Mouse (Mus musculus) testis, postnatal 10 days (tissue): Measurements from ENCODE around the gene Car1.
"Not testable (repeated sequence)": the region's sequence is repeated elsewhere in the genome, so short reads cannot be mapped to it uniquely, and the experiment has no call there.

Experiments
- DNase-seq: peaks from one replicate; pipeline ENCODE4 v3.0.0; 2021; ENCODE audit warnings: low spot score

Gene Car1

DNA sequence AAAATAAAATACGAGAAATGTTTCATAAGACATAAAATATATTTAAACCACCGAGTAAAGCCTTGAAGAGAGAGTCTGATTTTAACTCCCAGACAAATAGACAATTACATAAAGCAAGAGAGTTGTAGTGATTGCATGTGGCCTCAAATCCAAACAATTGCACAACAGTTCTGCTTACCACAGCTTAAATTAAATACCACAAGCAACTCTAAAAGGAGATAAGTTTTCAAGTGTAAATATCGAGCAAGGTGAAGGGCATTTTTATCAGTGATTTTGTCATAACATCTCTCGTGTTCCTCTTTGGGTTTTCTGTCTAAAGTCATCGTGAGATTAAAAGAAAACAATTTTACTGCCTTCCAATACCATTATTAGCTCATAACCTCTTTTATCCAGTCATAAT, 25.0 kb downstream of the Car1 start:
- not testable (repeated sequence) for DNase-seq

DNA sequence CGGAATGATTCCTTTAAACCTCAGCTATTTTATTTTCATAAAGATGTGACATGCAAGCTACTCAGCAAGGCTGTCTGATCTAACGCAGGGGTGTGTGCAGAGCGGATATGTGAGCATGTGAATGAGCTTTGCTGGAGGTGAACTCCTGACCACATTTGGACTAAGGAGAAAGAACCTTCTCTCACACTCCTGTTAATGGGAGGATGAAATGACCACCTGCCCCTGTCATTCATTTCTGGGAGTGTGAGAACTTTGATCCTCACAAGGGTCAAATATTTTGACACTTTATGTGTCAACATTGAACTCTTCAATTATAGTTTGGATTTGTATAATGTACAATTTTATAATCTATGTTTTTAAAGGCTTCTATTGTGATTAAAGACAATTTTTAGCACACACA, 25.8 kb downstream of the Car1 start:
- DNase-seq = not testable (repeated sequence)

DNA sequence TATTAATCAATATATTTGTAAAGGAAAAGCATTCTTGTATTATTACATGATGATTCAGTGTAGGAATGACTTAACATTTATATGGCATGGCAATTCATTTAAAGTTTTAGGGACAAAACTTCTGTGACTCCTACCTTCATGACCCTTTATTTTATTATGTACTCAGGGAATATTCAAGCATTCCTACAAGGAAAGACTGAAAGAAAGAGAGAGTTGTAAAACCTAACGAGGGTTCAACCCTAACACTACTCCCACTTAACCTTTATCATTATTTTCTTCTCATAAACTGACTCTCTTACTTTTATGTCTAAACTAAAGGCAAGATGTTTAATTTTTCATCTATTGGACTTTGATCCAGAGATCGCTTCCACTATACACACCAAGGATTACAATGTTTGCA, 28.0 kb downstream of the Car1 start:
- DNase-seq = no peak

DNA sequence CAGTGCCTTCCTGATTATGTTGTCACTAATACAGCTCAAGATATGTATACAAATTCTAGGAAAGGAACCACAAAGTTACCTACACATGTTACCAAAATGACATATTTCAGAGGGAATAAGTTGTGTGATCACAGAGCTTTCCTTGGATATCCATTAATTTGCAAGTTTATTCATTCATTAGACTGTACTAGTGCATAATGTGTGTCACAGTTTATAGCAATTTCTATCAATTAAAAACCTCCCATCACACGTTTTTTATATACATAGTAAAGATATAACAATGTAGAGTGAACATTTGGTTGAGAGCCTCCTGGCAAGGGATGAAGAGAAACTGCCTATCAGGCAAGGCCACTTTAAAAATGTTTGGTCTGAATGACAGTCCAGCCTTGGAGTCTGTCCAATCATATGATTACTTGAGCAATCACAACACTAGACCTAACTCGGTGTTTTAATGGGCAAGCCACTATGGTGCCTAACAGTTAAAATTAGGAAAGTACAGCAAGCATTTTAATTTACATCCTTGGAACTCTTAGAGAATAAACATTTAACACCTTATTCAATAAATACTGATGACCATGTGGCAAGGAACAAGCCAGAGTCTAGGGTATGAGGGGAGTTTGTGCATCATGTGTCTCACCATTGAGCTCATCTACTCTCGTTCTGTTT, 31.5 kb downstream of the Car1 start:
- not testable (repeated sequence) for DNase-seq

DNA sequence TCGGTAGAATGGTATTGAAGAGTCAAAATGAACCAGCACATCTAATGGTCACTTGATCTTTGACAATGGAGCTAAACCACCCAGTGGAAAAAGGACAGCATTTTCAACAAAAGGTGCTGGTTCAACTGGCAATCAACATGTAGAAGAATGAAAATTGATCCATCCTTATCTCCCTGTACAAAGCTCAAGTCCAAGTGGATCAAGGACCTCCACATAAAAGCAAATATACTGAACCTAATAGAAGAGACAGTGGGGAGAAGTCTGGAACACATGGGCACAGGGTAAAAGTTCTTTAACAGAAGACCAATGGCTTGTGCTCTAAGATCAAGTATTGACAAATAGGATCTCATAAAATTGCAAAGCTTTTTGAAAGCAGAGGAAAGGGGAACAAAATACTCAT, 33.6 kb downstream of the Car1 start:
- DNase-seq = not testable (repeated sequence)

DNA sequence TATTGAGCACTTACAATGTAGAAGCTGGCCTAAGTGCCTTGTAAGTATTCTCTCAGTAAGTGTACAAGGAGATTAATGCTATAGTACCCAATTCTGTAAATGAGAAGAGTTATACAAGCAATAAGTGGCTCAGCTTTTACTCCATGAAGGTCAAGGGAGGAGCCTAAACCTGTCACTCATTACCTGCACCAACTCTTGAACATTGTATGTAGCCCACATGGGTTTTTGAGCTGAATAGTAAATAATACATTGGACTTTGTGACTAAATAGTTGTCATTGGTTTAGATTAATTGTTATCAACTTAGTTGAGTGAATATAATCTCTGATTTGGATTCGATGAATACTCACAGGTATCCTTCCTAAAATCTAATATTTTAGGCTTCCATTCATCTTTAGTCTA, 35.7 kb downstream of the Car1 start:
- not testable (repeated sequence) for DNase-seq

DNA sequence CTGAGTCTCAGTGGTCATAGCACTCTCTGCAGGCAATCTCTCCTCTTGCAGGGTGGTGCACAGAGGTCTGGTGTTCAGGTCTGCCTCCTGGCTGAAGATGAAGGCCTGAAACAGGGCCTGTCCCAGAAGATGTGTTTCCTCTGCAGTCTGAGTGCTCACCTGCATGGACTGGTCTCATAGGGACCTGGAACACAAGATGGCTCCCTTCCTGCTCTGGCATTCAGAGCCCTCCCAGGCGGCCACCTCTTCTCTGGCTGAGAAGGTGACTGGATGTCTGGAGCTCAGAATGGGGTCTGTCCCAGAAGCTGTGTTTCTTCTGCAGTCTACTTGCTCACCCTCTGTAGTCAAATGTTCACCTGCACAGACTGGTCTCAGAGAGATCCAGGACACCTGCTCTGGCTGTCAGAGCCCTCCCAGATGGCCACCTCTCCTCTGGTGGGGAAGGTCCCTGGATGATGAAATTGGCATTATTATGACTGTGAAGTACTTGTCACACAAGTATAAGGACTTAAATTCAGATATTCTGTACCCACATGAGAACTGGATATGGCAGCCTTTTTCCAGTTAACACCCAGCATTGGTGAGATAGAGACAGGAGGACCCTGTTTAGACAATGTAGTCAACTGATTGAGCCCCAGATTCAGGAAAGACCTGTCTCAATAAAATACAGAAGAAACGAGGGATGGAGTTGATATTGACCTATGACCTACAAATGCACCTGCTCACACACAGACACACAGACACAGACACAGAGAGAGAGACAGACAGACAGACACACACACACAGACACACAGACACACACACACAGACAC, 43.2 kb downstream of the Car1 start:
- no peak for DNase-seq

DNA sequence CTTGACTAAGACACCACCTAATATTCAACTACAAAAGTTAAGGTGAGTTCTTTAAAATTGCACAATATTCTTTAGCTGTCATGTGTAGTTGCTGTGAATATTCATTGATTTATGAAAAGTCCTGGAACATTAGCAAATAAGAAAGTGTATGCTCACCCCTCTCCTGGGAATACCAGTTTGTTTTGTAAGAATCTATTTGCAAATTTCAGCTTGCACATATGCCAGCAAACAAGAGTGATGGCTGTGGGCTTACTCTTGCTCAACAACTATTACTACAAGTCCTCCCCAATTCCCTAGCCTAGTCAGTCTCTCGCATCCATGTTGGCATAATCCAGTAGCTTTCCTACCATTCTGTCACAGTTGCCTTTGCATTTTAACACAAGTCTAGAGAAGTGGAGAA, 52.5 kb downstream of the Car1 start:
- no peak for DNase-seq

DNA sequence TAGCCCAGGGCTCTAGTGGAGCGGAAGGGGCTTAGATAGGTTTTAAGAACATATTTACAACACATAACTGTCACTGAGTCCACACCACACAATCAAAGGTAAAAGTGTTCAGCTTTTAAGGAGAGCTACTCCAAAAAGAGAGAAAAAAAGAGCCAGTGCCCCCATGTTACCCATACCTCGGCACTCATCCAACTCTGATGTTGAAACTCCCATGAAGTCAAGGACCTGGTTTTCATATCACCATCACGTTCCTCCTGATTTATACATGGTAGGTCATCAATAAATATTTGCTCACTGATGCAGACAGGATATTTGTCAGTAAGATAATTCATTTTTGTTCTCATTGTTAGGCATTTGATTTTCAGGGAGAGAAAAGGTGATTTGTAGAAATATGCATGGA, 62.1 kb downstream of the Car1 start:
- no peak for DNase-seq

DNA sequence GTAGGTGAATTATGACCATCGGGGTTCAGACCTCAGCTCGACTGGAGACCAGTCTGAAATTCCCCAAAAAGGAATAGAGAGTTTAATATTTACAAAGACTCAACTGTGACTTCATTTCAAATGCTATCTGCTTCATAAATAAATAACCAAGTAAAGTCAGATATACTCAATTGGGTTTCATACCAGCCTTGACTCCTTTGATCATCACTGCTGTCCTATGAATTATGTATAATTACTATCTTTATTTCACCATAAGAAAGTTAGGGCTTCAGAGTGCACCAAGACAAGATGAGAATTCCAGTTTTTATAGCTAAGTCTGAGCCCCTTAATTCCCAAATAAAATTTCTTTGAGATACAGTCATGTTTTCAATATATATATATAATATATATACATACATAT, 69.9 kb downstream of the Car1 start:
- DNase-seq = no peak

DNA sequence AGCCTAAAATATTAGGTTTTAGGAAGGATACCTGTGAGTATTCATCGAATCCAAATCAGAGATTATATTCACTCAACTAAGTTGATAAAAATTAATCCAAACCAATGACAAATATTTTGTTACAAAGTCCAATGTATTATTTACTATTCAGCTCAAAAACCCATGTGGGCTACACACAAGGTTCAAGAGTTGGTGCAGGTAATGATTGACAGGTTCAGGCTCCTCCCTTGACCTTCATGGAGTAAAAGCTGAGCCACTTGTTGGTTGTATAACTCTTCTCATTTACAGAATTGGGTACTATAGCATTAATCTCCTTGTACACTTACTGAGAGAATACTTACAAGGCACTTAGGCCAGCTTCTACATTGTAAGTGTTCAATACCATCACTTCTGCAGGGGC, 80.7 kb downstream of the Car1 start:
- not testable (repeated sequence) for DNase-seq

DNA sequence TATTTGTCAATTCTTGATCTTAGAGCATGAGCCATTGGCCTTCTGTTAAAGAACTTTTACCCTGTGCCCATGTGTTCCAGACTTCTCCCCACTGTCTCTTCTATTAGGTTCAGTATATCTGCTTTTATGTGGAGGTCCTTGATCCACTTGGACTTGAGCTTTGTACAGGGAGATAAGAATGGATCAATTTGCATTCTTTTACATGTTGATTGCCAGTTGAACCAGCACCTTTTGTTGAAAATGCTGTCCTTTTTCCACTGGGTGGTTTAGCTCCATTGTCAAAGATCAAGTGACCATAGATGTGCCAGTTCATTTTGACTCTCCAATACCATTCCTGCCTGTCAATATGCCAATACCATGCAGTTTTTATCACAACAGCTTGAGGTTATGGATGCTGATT, 82.7 kb downstream of the Car1 start:
- not testable (repeated sequence) for DNase-seq
